Mouse (Mus musculus) embryo, embryonic 11 days (tissue): ENCODE measurements around the gene Myo10.

Experiments
- DNase-seq: peaks from one replicate; pipeline ENCODE4 v3.0.0-alpha.2; 2015

Gene Myo10

DNA sequence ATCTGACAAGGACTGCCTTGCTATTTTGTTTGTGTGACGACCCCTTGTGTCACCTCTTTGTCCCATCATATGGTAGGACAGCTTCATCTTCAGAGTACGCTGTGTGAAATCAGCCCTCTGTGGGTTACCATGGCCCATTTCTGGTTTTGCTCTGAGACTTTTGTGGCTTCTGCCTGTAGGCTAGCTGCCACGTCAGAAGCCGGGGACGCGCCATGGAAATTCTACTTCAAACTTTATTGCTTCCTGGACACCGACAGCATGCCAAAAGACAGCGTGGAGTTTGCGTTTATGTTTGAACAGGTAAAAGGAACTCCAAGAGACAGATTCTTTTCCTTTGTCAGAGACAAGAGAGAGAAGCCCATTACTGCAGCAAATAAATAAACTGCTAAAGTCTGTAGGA, 184.6 kb downstream of the Myo10 start:
- DNase-seq = no peak

DNA sequence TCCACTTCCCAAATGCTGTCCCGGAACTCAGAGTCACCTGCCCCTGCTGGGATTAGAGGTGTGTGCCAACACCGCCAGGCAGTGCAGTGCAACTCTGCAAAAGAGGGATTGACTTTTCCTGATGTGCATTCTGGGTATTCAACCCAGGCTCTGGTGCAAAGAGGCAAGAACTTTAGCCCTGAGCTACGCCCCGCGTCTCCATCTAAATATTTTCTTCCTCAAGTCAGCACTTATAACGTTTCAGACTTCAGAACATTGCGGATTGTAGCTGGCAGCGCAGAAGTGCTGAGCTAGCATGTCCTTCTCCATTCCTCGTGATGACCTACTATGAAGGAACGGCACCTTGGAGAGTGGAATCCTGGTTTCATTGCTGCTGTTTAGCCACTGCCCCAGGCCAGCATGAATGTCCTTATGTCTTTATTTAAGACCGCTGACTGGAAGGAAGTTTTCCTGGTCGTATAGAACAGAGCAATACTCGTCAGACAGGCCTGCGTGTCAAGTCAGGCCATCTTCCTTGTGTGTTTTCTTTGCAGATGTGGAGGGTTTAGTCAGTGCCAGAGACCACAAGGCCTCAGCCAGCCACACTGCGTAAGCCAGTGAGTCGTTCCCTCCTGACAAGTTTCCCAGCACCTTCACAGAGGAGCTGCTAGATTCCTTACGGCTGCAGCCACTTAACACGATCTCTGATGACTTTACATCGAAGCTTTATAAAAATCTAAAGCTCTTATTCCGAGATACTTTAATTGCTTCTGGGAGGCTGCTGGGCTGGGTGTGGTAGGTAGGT, 186.5 kb downstream of the Myo10 start:
- DNase-seq = no peak

DNA sequence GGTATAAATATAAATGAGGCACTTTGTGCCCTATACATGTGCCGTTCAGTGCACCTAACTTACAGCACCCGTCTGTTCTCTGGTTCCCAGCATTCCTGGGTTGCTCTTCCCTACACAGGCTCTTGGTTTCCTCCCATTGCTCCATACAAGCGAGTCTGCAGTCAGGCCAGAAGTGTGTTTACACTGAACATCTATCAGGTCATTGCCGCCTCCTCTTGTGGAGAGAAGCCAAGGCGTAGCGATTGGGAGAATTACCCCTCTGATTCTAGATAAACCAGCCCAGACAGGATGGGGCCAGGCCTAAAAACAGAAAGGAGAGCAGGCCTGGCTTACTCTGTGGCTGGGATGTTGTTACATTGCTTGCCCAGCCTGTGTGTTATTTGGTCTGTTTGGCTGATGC, 187.3 kb downstream of the Myo10 start:
- no peak for DNase-seq

DNA sequence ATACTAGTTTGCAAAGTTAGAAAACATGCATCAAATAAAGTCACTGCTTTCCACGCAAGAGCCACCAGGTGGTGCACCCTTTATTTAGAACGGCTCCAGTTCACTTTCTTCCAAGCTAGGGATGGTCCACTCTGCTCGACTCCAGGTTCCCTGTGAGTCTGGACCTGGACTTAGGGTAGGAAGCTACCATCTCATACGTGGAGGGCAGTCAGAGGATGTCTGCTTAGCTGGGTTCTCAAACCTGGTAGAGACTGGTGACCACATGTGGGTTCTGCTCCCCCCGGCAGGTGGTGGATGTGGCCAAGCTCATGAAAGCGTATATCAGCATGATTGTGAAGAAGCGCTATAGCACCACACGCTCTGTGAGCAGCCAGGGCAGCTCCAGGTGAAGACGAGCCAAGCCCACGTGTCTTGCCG, 189.5 kb downstream of the Myo10 start:
- no peak for DNase-seq

DNA sequence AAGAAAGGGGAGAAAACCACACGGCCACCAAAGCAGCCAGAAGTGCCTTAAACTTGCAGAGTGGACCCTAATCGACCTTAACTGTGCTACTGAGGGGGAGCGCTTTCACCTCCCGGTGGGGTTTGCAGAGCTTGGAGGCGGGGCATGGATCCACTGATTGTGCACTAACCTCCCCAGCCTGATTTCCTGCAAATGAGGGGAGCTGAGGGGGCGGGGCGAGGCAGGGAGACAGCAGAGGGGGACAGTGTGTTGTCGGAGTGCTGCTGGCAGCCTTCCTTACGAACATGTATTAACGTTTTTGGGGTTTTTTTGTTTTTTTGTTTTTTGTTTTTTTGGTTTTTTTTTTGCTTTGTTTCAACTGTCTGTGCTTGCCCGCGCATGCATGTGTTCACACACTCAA, 190.2 kb downstream of the Myo10 start:
- no peak for DNase-seq

DNA sequence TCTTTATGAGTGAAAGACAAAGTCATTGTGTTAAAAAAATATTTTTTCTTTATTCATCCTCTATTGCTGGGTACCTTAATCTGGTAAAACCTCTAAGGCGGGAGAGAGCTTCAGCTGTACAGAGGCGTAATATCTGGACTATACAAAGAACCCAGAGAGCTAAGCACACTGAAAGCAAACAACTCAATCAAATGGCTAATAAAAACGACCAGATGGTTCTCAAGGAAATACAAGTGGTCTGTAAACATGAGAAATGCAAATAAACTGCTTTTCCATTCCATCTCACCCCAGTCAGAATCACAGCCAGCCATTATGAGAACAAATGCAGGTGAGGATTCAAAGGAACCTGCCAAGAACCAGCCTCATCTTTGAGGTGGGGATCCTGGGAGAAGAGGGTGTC, 192.2 kb downstream of the Myo10 start:
- DNase-seq = no peak

DNA sequence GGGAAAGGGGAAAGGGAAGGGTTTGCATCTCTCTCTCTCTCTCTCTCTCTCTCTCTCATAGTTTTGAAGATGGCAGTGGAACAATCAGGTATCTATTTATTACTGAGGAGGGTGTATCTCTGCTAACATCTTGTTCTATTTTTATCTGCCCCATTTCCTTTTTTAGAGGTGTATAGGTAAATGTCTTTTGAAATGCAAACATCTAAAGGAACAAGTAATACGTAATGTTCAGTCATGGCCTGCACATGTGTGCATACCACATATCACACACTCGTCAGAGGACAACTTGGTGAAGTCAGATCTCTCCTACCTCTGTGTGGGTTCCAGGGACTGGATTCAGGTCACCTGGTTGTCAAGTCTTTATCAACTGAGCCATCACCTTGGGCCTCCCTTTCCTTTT, 194.9 kb downstream of the Myo10 start:
- DNase-seq = no peak

DNA sequence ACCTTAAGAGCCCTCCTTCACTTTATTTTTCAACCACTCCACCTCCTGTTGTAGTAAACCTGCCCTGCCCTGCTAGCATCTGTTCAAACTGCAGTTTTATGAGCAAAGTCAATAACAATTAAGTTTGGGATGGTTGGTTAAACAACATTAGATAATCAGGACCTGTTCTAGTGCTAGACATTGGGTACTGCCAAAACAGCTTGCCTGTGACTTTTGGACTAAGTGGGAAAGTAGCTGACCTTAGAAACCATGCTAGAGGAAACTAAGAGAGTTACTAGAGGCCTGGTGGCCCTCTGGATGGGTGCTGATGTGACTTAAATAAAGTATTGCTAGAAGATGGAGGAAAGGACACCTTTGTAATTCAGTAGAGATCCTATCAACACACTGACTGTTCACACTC, 199.7 kb downstream of the Myo10 start:
- DNase-seq = no peak

DNA sequence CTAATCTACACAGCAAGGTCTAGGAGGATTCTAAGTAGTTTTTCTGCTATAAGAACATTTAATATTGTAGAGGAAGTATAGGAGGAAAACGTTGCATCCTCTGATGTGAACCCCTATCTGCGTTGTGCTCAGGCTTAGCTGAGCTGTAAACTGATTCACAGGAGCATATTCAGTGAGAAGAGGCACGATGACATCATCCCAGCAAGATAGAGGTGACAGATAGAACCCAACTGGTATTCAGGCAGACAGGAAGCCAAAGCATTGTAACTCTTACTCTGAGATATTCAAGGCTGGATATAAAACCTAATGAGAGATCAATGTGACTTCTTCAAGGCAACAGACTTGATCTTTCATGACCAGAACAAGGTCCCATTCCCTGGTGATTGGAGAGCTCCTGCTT, 200.3 kb downstream of the Myo10 start:
- no peak for DNase-seq

DNA sequence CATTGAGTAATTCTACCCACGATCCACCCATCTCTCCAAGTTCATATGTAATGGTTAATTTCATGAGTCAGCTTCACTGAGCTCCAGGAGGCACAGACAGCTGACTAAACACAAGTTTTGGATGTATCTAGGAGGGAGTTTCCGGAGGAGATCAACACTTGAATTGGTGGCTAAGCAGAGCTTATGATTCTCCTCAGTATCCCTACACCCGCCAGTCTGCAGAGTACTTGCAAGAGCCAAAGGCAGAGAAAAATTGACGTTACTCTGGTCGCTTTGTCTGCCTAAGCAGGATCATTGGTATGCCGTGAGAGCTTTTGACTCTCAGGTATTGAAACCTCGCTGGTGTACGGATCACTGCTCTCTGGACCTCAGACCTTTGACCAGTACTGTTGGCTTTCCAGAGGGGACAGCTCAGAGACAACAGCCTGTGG, 204.2 kb downstream of the Myo10 start:
- no peak for DNase-seq

DNA sequence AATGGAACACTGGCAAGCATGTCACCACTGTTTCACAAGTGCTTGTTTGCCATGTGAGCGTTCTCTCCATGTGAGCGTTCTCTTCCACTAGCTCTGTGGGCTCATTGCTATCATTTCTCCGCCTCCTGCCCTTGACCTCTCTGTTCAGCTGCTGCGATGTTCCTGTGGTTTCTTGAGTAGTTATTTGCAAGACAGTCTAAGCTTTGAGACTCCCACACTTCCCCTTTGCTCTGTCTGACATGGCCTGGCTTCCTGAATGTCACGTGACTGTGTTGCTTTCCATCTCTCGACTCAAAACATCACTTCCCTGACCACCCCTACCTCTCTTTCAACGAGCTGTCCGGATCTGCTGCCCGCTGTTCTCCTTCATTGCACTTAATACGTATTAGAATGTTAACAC, 206.1 kb downstream of the Myo10 start:
- no peak for DNase-seq

DNA sequence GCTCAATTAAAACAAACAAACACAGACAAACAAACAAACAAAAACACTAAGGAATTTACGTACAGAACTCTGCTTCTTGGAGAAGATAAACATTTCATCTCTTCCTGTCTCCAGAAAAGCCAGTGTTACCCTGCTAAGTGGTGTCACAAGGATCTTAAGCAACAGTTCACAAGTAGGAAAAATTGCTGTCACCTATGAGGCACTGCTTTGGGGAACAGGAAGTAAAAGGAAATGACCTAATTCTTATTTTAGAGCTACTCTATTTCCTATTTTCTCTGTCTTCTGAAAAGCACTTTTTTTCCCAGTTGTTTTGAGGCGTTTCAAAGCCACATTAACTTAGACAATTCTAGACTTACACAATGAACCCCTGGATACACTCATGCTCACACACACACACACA, 208.1 kb downstream of the Myo10 start:
- DNase-seq = no peak

DNA sequence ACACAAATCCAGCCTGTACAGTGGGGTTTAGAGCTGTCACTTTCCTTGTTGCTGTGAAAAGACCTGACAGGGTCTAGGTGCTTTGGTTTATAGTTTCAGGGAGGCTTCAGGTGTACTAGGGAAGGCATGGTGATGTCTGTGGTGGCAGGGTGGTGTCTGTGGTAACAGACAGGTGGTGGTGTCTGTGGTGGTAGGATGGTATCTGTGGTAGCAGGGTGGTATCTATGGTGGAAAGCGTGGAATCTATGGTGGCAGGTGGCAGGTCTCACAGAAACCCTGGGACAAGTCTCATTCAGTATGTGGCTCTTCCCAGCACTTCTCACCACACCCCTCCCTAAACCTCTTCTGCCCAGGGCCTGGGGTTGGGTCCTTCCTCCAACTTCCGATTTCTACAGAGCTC, 212.0 kb downstream of the Myo10 start:
- no peak for DNase-seq

DNA sequence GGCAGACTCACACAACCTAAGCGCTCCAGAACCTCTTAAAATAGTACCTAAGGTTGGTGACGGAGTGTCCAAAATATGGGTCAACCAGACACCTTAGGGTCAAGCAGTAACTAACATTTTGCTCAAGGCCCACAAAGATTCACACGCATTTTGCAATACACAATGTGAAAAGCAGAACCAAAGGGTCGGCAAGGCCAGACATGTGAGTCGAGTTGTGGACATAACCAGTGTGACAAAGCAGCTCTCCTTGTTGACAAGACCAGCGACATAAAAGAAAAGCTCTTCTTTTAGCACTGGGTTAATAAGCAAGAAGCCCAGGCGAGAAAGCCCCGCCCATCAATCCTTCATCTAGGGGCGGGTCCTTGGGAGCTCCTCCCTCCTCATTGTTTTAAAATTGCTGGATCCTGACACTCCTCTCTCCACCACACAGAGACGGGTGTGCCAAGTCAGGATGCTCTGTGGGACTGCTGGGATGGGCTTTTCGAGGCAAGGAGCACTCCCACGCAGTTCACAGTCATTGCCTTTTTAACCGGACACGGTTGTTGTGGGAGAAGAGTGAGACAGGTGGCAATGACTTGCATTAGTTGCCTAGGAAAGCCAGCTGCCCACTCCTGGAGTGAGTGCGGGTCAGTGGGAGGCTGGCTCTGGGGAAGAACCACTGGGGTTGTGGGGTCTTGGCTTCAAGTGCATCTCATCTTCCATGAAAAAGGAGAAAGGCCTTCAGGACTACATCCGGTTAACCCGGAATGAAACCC, 212.8 kb downstream of the Myo10 start:
- DNase-seq = no peak

DNA sequence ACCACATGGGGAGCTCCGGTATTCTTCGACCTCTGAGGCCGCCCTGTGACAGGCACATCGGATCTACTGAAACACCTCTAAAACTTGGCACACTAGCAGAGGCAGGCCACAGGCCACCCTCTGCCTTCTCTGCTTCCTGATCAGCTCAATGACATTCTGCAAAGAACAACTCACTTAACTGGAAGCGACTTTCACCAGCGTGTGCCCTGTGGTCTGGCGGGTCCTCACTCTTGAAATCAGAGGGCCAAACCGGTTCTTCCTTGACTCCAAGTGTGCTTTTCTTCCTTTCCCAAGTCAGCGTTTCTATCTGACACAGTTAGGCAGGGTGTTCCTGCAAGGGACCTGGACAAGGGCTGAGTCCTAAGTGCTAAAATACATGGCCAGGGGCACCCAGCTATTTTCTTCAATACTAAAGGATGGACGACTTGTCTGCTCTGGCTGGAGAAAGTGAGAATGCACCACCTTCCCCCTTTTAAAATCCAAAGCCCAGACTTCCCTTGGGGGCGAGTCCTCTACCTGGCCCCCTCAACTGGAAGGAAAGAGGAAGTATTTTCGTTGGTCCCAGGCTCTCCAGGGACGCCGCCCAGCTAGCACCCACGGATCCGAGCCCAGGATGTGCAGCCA, 220.2 kb downstream of the Myo10 start:
- no peak for DNase-seq

DNA sequence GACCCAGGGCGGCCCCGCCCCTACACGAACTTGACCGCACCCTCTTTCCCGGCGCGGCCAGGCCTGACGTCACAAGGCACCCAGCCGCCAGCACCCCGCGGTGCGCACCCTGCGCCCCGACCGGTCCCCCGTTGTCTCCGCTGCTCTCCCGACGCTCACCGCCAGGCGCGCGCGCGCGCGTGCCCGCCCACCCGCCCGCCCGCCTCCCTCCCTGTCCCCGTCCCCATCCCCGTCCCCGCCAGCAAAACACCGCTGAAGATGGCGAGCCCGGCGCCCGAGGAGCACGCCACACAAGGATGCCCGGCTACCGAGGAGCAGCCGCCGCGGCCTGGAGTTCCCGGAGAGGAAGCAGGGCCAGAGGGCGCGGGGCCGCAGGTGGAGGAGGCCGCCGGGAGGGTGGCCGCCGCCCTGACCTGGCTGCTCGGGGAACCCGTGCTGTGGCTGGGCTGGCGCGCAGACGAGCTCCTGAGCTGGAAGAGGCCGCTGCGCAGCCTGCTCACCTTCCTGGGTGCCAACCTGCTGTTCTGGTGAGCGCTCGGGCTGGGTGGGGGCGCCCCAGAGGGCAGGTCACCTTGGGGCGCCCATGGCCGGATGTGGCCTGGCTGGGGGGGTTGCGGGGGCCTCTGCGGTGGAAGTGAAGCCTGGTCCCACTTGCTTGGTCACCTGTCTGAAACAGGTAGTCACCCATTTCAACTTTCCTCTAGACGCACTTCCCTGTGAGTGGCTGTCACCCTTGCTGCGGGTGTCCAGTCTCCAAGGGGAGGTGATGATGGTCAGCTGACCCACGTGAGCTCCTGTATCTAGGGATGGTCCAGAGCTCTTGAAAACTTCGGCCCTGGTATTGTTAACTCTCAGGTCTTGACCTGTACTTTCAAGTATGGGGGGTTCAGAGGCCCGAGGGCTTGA, 221.0 kb downstream of the Myo10 start, which contains the start of gene Retreg1:
Gene Retreg1, plus strand, starts transcription at position 95 of the 906 bp plus-strand sequence.
- peak; percentile 65 for DNase-seq

DNA sequence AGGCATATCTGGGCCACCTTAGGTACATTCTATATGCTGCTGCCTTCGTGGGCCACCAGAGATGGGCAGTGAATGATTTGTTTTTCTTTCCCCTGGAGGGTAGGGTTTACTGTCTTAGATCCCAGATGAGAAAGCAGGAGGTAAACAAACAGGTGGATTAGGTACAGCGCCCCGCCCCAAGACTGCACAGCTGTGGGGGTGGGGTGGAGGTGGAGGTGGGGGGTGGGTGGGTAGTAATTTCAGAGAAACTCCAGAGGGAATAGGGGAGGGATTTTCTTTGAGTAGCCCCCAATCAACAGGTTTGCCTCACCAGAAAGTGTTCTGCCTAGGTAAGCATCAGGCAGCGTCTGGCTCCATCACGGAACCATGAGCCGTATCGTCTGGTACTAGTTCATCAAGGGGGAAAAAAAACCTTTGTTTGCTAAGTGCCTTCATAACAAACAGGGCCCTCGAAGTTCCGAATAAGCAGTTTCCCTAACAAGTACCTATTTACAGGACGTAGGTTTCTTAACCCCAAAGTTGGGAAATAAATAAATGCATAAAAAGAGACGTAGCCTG, 221.8 kb downstream of the Myo10 start:
- no peak for DNase-seq

DNA sequence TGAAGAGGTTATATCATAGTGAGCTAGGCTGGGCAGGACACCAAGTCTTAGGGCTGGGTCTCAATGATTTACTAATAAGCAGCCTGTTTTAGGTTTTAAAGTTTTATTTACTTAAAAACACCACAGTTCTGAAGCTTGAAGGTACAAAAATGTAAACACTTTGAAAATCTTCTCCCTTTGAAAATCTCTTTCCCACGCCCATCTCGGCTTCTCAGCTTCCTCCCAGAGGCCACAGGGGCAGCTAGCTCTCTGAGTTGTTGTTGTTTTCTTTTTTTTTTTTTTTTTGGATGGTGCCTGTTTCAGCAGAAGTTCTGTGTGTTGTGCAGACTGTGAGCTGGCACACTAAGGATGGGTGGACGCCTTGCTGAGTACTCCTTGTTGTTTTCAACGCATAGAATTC, 222.4 kb downstream of the Myo10 start:
- no peak for DNase-seq

DNA sequence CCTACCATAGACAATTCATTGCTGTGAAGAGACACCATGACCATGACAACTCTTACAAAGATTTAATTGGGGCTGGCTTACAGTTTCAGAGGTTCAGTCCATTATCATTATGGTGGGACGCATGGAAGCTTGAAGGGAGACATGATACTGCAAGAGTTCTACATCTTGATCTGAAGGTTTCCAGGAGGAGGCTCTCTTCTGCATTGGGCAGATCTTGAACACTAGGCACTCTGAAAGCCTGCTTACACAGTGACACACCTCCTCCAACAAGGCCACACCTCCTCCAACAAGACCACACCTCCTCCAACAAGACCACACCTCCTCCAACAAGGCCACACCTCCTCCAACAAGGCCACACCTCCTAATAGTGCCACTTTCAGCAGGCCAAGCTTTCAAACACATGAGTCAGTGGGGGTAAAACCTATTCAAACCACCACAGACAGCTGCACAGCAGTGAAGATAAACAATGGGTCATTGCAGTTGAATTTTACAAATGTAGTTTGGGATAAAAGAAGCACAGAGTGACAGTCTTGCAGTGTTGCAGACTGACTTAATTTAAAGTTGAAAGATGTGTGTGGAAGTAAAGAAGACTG, 225.3 kb downstream of the Myo10 start:
- DNase-seq = no peak

DNA sequence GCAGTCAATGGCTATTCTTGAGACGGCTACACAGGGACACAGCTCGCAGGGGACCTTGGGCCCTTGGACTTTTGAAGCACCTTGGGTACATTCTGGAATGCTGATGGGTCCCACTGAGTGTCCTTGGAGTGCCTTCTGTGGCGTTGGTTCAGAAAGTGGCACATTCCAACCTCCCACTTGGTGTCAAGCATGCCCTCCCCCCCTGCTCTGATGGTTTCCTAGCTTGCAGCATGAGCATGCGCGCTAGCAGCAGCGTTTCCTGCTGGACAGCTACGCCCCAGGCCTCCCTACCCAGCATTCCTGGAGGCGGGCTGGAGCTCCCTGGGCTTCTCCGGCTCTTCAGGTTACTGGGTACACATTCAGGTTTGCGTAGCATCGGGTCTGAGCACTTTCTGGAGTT, 228.2 kb downstream of the Myo10 start:
- DNase-seq = no peak

DNA sequence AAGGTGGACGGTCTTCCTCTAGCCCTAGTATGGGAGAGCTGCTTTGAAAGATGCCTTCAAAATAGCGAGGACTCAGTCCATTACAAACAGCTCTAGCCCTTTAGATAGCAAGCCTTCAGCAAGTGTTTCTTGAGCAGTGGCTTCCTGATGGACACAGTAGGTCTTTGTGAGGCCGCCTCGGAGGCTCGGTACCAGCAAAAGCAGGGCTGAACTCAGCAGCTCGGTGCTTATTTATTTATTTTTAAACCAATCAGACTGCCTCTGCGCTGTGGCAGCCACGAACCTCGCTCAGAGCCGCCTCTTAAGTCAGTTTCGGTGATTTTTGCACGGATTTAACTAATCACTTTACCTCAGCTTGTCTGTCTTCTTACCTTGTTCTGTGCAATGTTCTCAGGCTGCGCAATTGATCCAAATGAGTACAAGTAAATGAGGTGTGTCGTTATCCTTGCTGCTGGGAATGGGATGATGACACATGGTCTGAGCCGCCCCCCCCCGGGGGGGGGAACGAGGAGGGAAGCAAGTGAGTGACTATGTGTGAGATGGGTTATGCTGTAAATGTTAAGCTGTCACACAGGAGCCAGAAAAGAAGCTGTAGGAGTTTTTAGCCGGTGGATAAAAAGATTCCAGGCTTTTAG, 232.1 kb downstream of the Myo10 start:
- no peak for DNase-seq

DNA sequence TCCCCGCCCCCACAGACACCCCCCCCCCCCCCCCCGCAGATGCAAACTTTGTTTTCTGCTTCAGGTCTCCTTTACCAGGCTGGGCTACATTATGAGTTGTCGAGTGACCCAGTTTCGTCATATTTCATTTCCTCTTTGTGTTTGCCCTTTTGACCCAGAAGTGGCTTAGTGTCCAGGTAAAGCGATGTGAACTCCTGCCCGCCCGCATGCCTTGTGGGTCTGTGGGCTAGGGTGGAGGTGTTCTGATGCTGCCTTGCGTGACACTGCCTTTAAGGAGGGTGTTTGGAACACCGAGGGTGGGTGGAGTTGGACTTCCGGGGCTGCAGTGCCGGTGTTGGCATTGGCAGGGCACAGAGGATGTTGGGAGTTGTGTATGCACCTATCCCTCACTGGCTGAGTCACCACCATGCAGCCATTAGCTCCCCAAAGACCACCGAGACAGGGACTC, 236.3 kb downstream of the Myo10 start:
- no peak for DNase-seq
